Mouse (Mus musculus): ENCODE results near the gene Col6a5. TPM values are rescaled to one million over a fixed set of nuclear protein-coding genes. Genes with fewer than 3 reads are reported as not detected.

Gene Col6a5
- polyA plus RNA-seq, 1 experiment from 2014 or later: 0.40 TPM

DNA sequence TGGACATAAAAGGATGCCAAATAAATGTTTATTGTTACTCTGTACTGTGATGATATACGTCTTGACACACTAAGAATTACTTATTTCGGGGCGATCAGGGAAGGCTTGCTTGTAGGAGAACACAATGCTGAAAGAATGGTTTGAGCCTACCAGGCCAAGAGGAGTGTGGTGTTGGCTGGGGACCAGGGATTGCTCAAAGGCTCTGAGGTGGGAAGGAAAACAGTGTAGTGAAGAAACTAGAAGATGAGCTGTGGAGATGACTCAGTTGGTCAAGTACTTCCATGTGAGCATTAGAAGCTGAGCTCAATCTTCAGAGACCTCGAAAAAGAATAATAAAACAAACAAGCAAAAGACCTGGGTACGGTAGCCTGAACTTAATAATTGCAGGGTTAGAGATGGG lies 146.0 kb downstream of the Col6a5 start:
- H3K4me2 ChIP-seq: no peak overlapping the region
- 80% methylated on average over 5 of the region's 5 CpGs for WGBS
- H3K9me3 ChIP-seq: no peaks in the 10 kb centered on the region
- H3K4me1 ChIP-seq (replicated peaks): peaks cover 8% of the 10 kb centered on the region; the same call in 1 of the 2 replicates
- H3K27me3 ChIP-seq: no peaks in the 10 kb centered on the region
- no peak overlapping the region for H3K27ac ChIP-seq (replicated peaks)
- H3K36me3 ChIP-seq: no peaks in the 10 kb centered on the region
- H3K4me3 ChIP-seq: no peak overlapping the region
- no peak overlapping the region for H3K9ac ChIP-seq
- no peak for ATAC-seq (ENCODE audit: low FRiP score, low read depth)

- WGBS: 50% methylated on average over 7 of the region's 7 CpGs
- ATAC-seq (ENCODE audit: low FRiP score, low read depth): no peak
- H3K36me3 ChIP-seq: no peaks in the 10 kb centered on the region
- no peak overlapping the region for H3K9ac ChIP-seq
- no peak overlapping the region for H3K27ac ChIP-seq (replicated peaks)
- H3K27me3 ChIP-seq: no peaks in the 10 kb centered on the region
- H3K9me3 ChIP-seq: no peaks in the 10 kb centered on the region
- H3K4me3 ChIP-seq: no peak overlapping the region
- H3K4me1 ChIP-seq (replicated peaks): peaks cover 8% of the 10 kb centered on the region; the same call in 1 of the 2 replicates
- H3K4me2 ChIP-seq: no peak overlapping the region
These were observed 149.0 kb downstream of the Col6a5 start for GRCm38 (mm10) chr9:105811458-105811857.

DNA sequence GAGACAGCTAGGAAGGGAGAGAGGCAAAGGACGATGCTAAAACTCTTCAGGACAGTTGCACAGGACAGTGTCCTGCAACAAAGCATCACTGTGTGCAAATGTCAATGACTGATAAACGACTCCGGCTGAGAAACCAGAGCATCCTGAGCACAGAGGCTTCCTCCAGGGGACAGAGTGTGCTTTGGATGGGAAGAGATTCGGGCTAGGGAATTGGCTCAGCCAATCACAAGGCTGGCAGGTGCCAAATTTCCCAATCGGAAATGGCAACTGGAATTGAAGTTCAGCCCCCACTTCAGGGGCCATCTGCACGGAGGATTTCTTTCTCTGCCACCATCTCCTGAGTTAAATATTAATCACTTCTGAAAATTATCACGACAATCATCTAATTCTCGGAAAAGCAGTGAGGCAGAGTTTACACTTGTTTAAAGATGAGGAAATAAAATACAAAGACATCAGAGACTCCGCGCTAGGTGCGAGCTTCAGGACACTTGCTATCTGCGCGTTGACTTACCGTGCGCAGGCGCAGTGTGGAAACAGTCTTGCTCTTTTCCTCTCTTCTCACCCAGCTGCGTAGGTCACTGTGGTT lies 151.4 kb downstream of the Col6a5 start:
- Histone ChIP-seq H3K4me2 (no peak overlapping the region), H3K9ac (no peak overlapping the region), H3K27me3 (no peaks in the 10 kb centered on the region), H3K36me3 (no peaks in the 10 kb centered on the region), H3K4me1 (replicated peaks) (peaks cover 8% of the 10 kb centered on the region; the same call in 1 of the 2 replicates), H3K27ac (replicated peaks) (no peak overlapping the region), H3K9me3 (no peaks in the 10 kb centered on the region), H3K4me3 (no peak overlapping the region)
- WGBS: 80% methylated on average over 17 of the region's 17 CpGs
- no peak for ATAC-seq (ENCODE audit: low FRiP score, low read depth)

Other genes starting within 250 kb of the Col6a5 start
- 0.28 and 0.29 TPM in 2 replicates for gene Col6a6, start 132.5 kb downstream of the Col6a5 start, polyA plus RNA-seq (2015; fragmentation: Nextera tagmentation; extraction: Ambion mirVana)
- 1.1 and 1.4 TPM in 2 replicates for gene Col6a4, start 136.1 kb upstream of the Col6a5 start, polyA plus RNA-seq (2015; fragmentation: Nextera tagmentation; extraction: Ambion mirVana)
- 2.8 TPM in 2 replicates for gene Glyctk, start 197.5 kb upstream of the Col6a5 start, polyA plus RNA-seq (2015; fragmentation: Nextera tagmentation; extraction: Ambion mirVana)
- gene Wdr82, start 210.3 kb upstream of the Col6a5 start, polyA plus RNA-seq (2015; fragmentation: Nextera tagmentation; extraction: Ambion mirVana): 35.9 and 36.6 TPM in 2 replicates
- gene Ppm1m, start 239.1 kb upstream of the Col6a5 start, polyA plus RNA-seq (2015; fragmentation: Nextera tagmentation; extraction: Ambion mirVana): 17.6 and 21.2 TPM in 2 replicates
- 50.5 and 52.0 TPM in 2 replicates for gene Twf2, start 242.5 kb upstream of the Col6a5 start, polyA plus RNA-seq (2015; fragmentation: Nextera tagmentation; extraction: Ambion mirVana)